In genomic region chr16:38360317-38360716, GRCm38 (mm10) we compare ENCODE assay signal across 16 mouse cellular contexts. TPM values are rescaled to one million over a fixed set of nuclear protein-coding genes. Genes with fewer than 3 reads are reported as not detected.
A peak's percentile ranks its signal among the peaks of the same experiment; 100 is the strongest.
DNase-seq lines count a peak whose midpoint lies in the region; ATAC-seq and TF ChIP-seq lines count a peak whose summit lies in the region.
"Had no signal": no experiment of that assay in that cellular context is flagged by ENCODE, and none has a peak within 500 bp of the region (broad histone marks: within the 10 kb centered on the region; RNA-seq: fewer than 3 reads in every experiment).

No protein-coding gene starts in this region.

- peaks cover 19% of the 10 kb centered on the region for H3K36me3 ChIP-seq in heart, embryonic 13.5 days
- H3K36me3 ChIP-seq in liver, embryonic 13.5 days, result peaks cover 4% of the 10 kb centered on the region; the same call in 1 of the 2 replicates
- peaks cover 3% of the 10 kb centered on the region; the same call in 1 of the 2 replicates for H3K36me3 ChIP-seq in liver, postnatal 0 days (replicated peaks; ENCODE audit: insufficient read depth, low read length)
- H3K36me3 ChIP-seq in heart, postnatal 0 days (replicated peaks; ENCODE audit: control insufficient read depth, insufficient read depth, low read length), result peaks cover 6% of the 10 kb centered on the region

- H3K9me3 ChIP-seq in heart, embryonic 13.5 days, result no peaks in the 10 kb centered on the region
- no peaks in the 10 kb centered on the region for H3K9me3 ChIP-seq in liver, embryonic 13.5 days (replicated peaks)
- H3K9me3 ChIP-seq in liver, postnatal 0 days (ENCODE audit: low read length), result no peaks in the 10 kb centered on the region
- H3K9me3 ChIP-seq in heart, postnatal 0 days (replicated peaks; ENCODE audit: control insufficient read depth, low read length), result no peaks in the 10 kb centered on the region

- no peaks in the 10 kb centered on the region for H3K27me3 ChIP-seq in heart, embryonic 13.5 days (replicated peaks)
- no peaks in the 10 kb centered on the region for H3K27me3 ChIP-seq in liver, embryonic 13.5 days
- no peaks in the 10 kb centered on the region for H3K27me3 ChIP-seq in liver, postnatal 0 days (ENCODE audit: insufficient read depth, low read length)
- no peaks in the 10 kb centered on the region for H3K27me3 ChIP-seq in heart, postnatal 0 days (ENCODE audit: control insufficient read depth, insufficient read depth, low read length)

- H3K27ac ChIP-seq in heart, embryonic 13.5 days (replicated peaks), result peak overlapping the region; percentile 100
- no peak overlapping the region for H3K27ac ChIP-seq in liver, embryonic 13.5 days
- H3K27ac ChIP-seq in liver, postnatal 0 days (ENCODE audit: low read depth), result no peak overlapping the region
- H3K27ac ChIP-seq in heart, postnatal 0 days (ENCODE audit: low read depth), result peak overlapping the region; percentile 99

- no peak for TF ChIP-seq EP300 in liver, postnatal 0 days (IDR thresholded peaks at IDR 0.05; ENCODE audit: low read depth)
- TF ChIP-seq EP300 in heart, postnatal 0 days (IDR thresholded peaks at IDR 0.05; ENCODE audit: low read depth), result no peak

- peak overlapping the region; percentile 48 for H3K9ac ChIP-seq in heart, embryonic 13.5 days
- no peak overlapping the region for H3K9ac ChIP-seq in liver, embryonic 13.5 days
- no peak overlapping the region for H3K9ac ChIP-seq in liver, postnatal 0 days (replicated peaks)
- H3K9ac ChIP-seq in heart, postnatal 0 days (replicated peaks; ENCODE audit: low read depth, low read length), result peak overlapping the region; percentile 9; the same call in 1 of the 2 replicates
- H3K9ac ChIP-seq: lung, embryonic 14.5 days had no signal

- H3K4me2 ChIP-seq in heart, embryonic 13.5 days, result 0 out of 2 replicates have a peak overlapping the region, but pooled peaks have one; percentile 73
- H3K4me2 ChIP-seq in liver, embryonic 13.5 days, result no peak overlapping the region
- H3K4me2 ChIP-seq in liver, postnatal 0 days (ENCODE audit: low read depth, low read length), result no peak overlapping the region
- H3K4me2 ChIP-seq in heart, postnatal 0 days (ENCODE audit: low read depth, low read length), result 0 out of 2 replicates have a peak overlapping the region, but pooled peaks have one; percentile 9
- H3K4me2 ChIP-seq: lung, embryonic 14.5 days had no signal

- 44% methylated on average over 2 of the region's 2 CpGs for WGBS in heart, embryonic 13.5 days
- 43% methylated on average over 2 of the region's 2 CpGs for WGBS in liver, embryonic 13.5 days (ENCODE audit: insufficient replicate concordance)
- WGBS in liver, postnatal 0 days (ENCODE audit: insufficient replicate concordance), result 55% methylated on average over 2 of the region's 2 CpGs
- 14% methylated on average over 2 of the region's 2 CpGs for WGBS in heart, postnatal 0 days

- H3K4me1 ChIP-seq in heart, embryonic 13.5 days, result peaks cover 60% of the 10 kb centered on the region
- H3K4me1 ChIP-seq in liver, embryonic 13.5 days (replicated peaks), result peaks cover 45% of the 10 kb centered on the region
- peaks cover 8% of the 10 kb centered on the region; the same call in 1 of the 2 replicates for H3K4me1 ChIP-seq in liver, postnatal 0 days (ENCODE audit: insufficient read depth)
- peaks cover 25% of the 10 kb centered on the region for H3K4me1 ChIP-seq in heart, postnatal 0 days (ENCODE audit: control insufficient read depth, insufficient read depth)

- no peak for ATAC-seq in heart, embryonic 13.5 days (ENCODE audit: extremely low read depth, insufficient number of reproducible peaks, low FRiP score, low TSS enrichment)
- ATAC-seq in liver, embryonic 13.5 days (ENCODE audit: low read depth), result 0 out of 2 replicates have a peak, but pooled peaks have one; percentile 30
- ATAC-seq in liver, postnatal 0 days, result no peak
- ATAC-seq in heart, postnatal 0 days (ENCODE audit: insufficient read depth, low read depth), result no peak

- intact Hi-C loops in heart, postnatal 14 days (cut with DNase I), result no loop called here

- TF ChIP-seq CTCF in liver, postnatal 0 days (IDR thresholded peaks at IDR 0.05; ENCODE audit: low read depth), result no peak
- TF ChIP-seq CTCF in heart, postnatal 0 days (IDR thresholded peaks at IDR 0.05; ENCODE audit: low read depth), result no peak

- DNase-seq in heart, postnatal 14 days, result no peak
- no peak for DNase-seq in liver, embryonic 13.5 days
- DNase-seq in liver, postnatal 0 days, result no peak
- DNase-seq in heart, postnatal 0 days (ENCODE audit: low spot score), result no peak
- DNase-seq in frontal cortex, postnatal 14 days (ENCODE audit: low spot score in 2 of 2), result no peak
- DNase-seq in right cerebral cortex, postnatal 4 days, result no peak
- DNase-seq: adrenal gland, postnatal 36 days; lung, embryonic 14.5 days; thymus, postnatal 4 days had no signal

- no peak overlapping the region for H3K4me3 ChIP-seq in heart, embryonic 13.5 days
- H3K4me3 ChIP-seq in liver, embryonic 13.5 days (replicated peaks), result no peak overlapping the region
- H3K4me3 ChIP-seq in liver, postnatal 0 days (ENCODE audit: low read depth, low read length), result no peak overlapping the region
- H3K4me3 ChIP-seq in heart, postnatal 0 days (ENCODE audit: low read depth, low read length), result no peak overlapping the region

RNA-seq across cellular contexts. Expression of gene Popdc2, which starts 1.7 kb away (rescaled TPM):
- 298 and 317 TPM in 2 replicates for polyA plus RNA-seq in heart, embryonic 13.5 days (2015; fragmentation: Nextera tagmentation; extraction: Ambion mirVana)
- total RNA-seq in heart, postnatal 14 days (2021), result 100 to 1,000 TPM; 542 to 580 TPM
- polyA plus RNA-seq in liver, embryonic 13.5 days (2015; fragmentation: Nextera tagmentation; extraction: Ambion mirVana), result 22.3 and 24.2 TPM in 2 replicates
- polyA plus RNA-seq in liver, postnatal 0 days (2015; fragmentation: Nextera tagmentation; extraction: Ambion mirVana), result 10.8 and 12.6 TPM in 2 replicates
- 982 and 1,104 TPM in 2 replicates for total RNA-seq in heart, postnatal 0 days (2014; rRNA removed; ENCODE audit: low replicate concordance)
- polyA plus RNA-seq in heart, postnatal 0 days (2015; fragmentation: Nextera tagmentation; extraction: Ambion mirVana), result 564 and 675 TPM in 2 replicates
- total RNA-seq: granulocyte monocyte progenitor cell, adult 5-6 weeks had no signal

RNA-seq across cellular contexts. Expression of gene Gm21987, which starts 13.5 kb away (rescaled TPM):
- polyA plus RNA-seq in heart, embryonic 13.5 days (2015; fragmentation: Nextera tagmentation; extraction: Ambion mirVana), result 5.1 and 5.7 TPM in 2 replicates
- 1 to 10 TPM in 1 of 2 experiments, not detected in 1; 1.2 TPM for total RNA-seq in heart, postnatal 14 days (2021)
- polyA plus RNA-seq in liver, embryonic 13.5 days (2015; fragmentation: Nextera tagmentation; extraction: Ambion mirVana), result not detected in 2 replicates
- not detected in 2 replicates for polyA plus RNA-seq in liver, postnatal 0 days (2015; fragmentation: Nextera tagmentation; extraction: Ambion mirVana)
- total RNA-seq in heart, postnatal 0 days (2014; rRNA removed; ENCODE audit: low replicate concordance), result not detected in 2 replicates
- 5.1 and 6.2 TPM in 2 replicates for polyA plus RNA-seq in heart, postnatal 0 days (2015; fragmentation: Nextera tagmentation; extraction: Ambion mirVana)
- total RNA-seq: common myeloid progenitor, adult 5-6 weeks; granulocyte monocyte progenitor cell, adult 5-6 weeks; layer of hippocampus, postnatal 10 days; megakaryocyte progenitor cell, adult 5-6 weeks had no signal
- polyA plus RNA-seq: kidney, embryonic 14.5 days; limb, embryonic 11.5 days; lung, embryonic 14.5 days had no signal

RNA-seq across cellular contexts. Expression of gene Cox17, which starts 13.5 kb away (rescaled TPM):
- polyA plus RNA-seq in heart, embryonic 13.5 days (2015; fragmentation: Nextera tagmentation; extraction: Ambion mirVana), result 237 and 277 TPM in 2 replicates
- total RNA-seq in heart, postnatal 14 days (2021), result 100 to 1,000 TPM; 227 to 256 TPM
- 331 and 350 TPM in 2 replicates for polyA plus RNA-seq in liver, embryonic 13.5 days (2015; fragmentation: Nextera tagmentation; extraction: Ambion mirVana)
- 274 and 276 TPM in 2 replicates for polyA plus RNA-seq in liver, postnatal 0 days (2015; fragmentation: Nextera tagmentation; extraction: Ambion mirVana)
- 84.7 and 177 TPM in 2 replicates for total RNA-seq in heart, postnatal 0 days (2014; rRNA removed; ENCODE audit: low replicate concordance)
- 579 and 627 TPM in 2 replicates for polyA plus RNA-seq in heart, postnatal 0 days (2015; fragmentation: Nextera tagmentation; extraction: Ambion mirVana)

RNA-seq across cellular contexts. Expression of gene Maats1, which starts 18.4 kb away (rescaled TPM):
- polyA plus RNA-seq in heart, embryonic 13.5 days (2015; fragmentation: Nextera tagmentation; extraction: Ambion mirVana), result 0.16 TPM in 1 of 2 replicates, not detected in the other
- under 1 TPM; 0.10 TPM for total RNA-seq in heart, postnatal 14 days (2021)
- 0.05 TPM in 1 of 2 replicates, not detected in the other for polyA plus RNA-seq in liver, embryonic 13.5 days (2015; fragmentation: Nextera tagmentation; extraction: Ambion mirVana)
- 0.04 TPM in 1 of 2 replicates, not detected in the other for polyA plus RNA-seq in liver, postnatal 0 days (2015; fragmentation: Nextera tagmentation; extraction: Ambion mirVana)
- total RNA-seq in heart, postnatal 0 days (2014; rRNA removed; ENCODE audit: low replicate concordance), result not detected in 2 replicates
- 0.10 and 0.15 TPM in 2 replicates for polyA plus RNA-seq in heart, postnatal 0 days (2015; fragmentation: Nextera tagmentation; extraction: Ambion mirVana)
- total RNA-seq: common myeloid progenitor, adult 5-6 weeks; granulocyte monocyte progenitor cell, adult 5-6 weeks; megakaryocyte progenitor cell, adult 5-6 weeks had no signal
- polyA plus RNA-seq: kidney, embryonic 14.5 days had no signal

Comparison
In these comparisons a context has a peak if more than half of its experiments do, and no peak if none do; other contexts are left out.
1. H3K27ac ChIP-seq: peak in heart, embryonic 13.5 days (single experiment) and heart, postnatal 0 days (single experiment); none in liver, embryonic 13.5 days (single experiment) and liver, postnatal 0 days (single experiment).
2. H3K4me2 ChIP-seq: peak in heart, embryonic 13.5 days (single experiment) and heart, postnatal 0 days (single experiment); none in liver, embryonic 13.5 days (single experiment) and liver, postnatal 0 days (single experiment).
3. H3K9ac ChIP-seq: peak in heart, embryonic 13.5 days (single experiment) and heart, postnatal 0 days (single experiment); none in liver, embryonic 13.5 days (single experiment) and liver, postnatal 0 days (single experiment).
4. RNA of gene Popdc2, which starts 1.7 kb away (polyA plus RNA-seq): 564 to 675 TPM in heart, postnatal 0 days and 298 to 317 TPM in heart, embryonic 13.5 days; 22.3 to 24.2 TPM in liver, embryonic 13.5 days and 10.8 to 12.6 TPM in liver, postnatal 0 days; every median in the first group is over 10 times any median in the second.